Comparison of ENCODE assay signal across 15 mouse cellular contexts in genomic region chr11:86582543-86583260, GRCm38 (mm10). TPM values are rescaled to one million over a fixed set of nuclear protein-coding genes. Genes with fewer than 3 reads are reported as not detected.
DNase-seq lines count a peak whose midpoint lies in the region; ATAC-seq and TF ChIP-seq lines count a peak whose summit lies in the region.
"Had no signal": no experiment of that assay in that cellular context is flagged by ENCODE, and none has a peak within 500 bp of the region (broad histone marks: within the 10 kb centered on the region; RNA-seq: fewer than 3 reads in every experiment).

No protein-coding gene starts in this region.

- DNase-seq in heart, embryonic 10.5 days (ENCODE audit: low spot score): no peak
- DNase-seq in A20 (ENCODE audit: low read depth, low spot score): peak; percentile 81
- no peak for DNase-seq in ovary, postnatal 36 days (ENCODE audit: low spot score)
- DNase-seq in left cerebral cortex, postnatal 14 days (ENCODE audit: low spot score in 2 of 2): no peak
- no peak for DNase-seq in neural tube, embryonic 10.5 days (ENCODE audit: extremely low spot score, low spot score)
- DNase-seq: adrenal gland, postnatal 14 days; cerebellum, adult 2 months; embryo, embryonic 11 days; right cerebral cortex, postnatal 4 days had no signal

- no peaks in the 10 kb centered on the region for H3K9me3 ChIP-seq in heart, embryonic 13.5 days
- no peaks in the 10 kb centered on the region for H3K9me3 ChIP-seq in heart, embryonic 10.5 days
- H3K9me3 ChIP-seq in liver, embryonic 16.5 days (replicated peaks; ENCODE audit: control insufficient read depth, low read length): no peaks in the 10 kb centered on the region
- H3K9me3 ChIP-seq: hindbrain, embryonic 13.5 days; kidney, embryonic 15.5 days; limb, embryonic 12.5 days had no signal

- no peak for TF ChIP-seq POLR2A in bone marrow macrophage, adult 2 months (IDR thresholded peaks at IDR 0.05; ENCODE audit: borderline replicate concordance, low read depth, low read length)

- peak overlapping the region; percentile 73 for H3K4me2 ChIP-seq in heart, embryonic 13.5 days
- no peak overlapping the region for H3K4me2 ChIP-seq in liver, embryonic 16.5 days (ENCODE audit: low read depth, low read length)
- H3K4me2 ChIP-seq: hindbrain, embryonic 13.5 days; kidney, embryonic 15.5 days; limb, embryonic 12.5 days had no signal

- H3K27me3 ChIP-seq in heart, embryonic 13.5 days (replicated peaks): no peaks in the 10 kb centered on the region
- no peaks in the 10 kb centered on the region for H3K27me3 ChIP-seq in heart, embryonic 10.5 days (ENCODE audit: insufficient read depth, poor library complexity, severe bottlenecking)
- no peaks in the 10 kb centered on the region for H3K27me3 ChIP-seq in liver, embryonic 16.5 days (ENCODE audit: control insufficient read depth, insufficient read depth, low read depth, low read length)
- H3K27me3 ChIP-seq: hindbrain, embryonic 13.5 days; kidney, embryonic 15.5 days; limb, embryonic 12.5 days had no signal

- TF ChIP-seq CTCF in bone marrow macrophage, adult 2 months (IDR thresholded peaks at IDR 0.05; ENCODE audit: low read depth, low read length): no peak

- peaks cover 73% of the 10 kb centered on the region for H3K4me1 ChIP-seq in heart, embryonic 13.5 days
- H3K4me1 ChIP-seq in heart, embryonic 10.5 days: peaks cover 37% of the 10 kb centered on the region
- peaks cover 33% of the 10 kb centered on the region for H3K4me1 ChIP-seq in bone marrow macrophage, adult 2 months (ENCODE audit: control insufficient read depth, insufficient read depth, low read length)
- peaks cover 59% of the 10 kb centered on the region for H3K4me1 ChIP-seq in liver, embryonic 16.5 days (ENCODE audit: control insufficient read depth, low read depth, low read length)

- no peak overlapping the region for H3K9ac ChIP-seq in heart, embryonic 13.5 days
- H3K9ac ChIP-seq in liver, embryonic 16.5 days (ENCODE audit: low read depth, low read length): no peak overlapping the region
- H3K9ac ChIP-seq: hindbrain, embryonic 13.5 days; kidney, embryonic 15.5 days; limb, embryonic 12.5 days had no signal

- no peak for ATAC-seq in heart, embryonic 13.5 days (ENCODE audit: extremely low read depth, insufficient number of reproducible peaks, low FRiP score, low TSS enrichment)
- ATAC-seq in liver, embryonic 16.5 days (ENCODE audit: low read depth): no peak

- intact Hi-C loops in left cerebral cortex, postnatal 14 days (cut with DNase I): no loop called here

- peak overlapping the region; percentile 89 for H3K27ac ChIP-seq in heart, embryonic 13.5 days (replicated peaks)
- H3K27ac ChIP-seq in heart, embryonic 10.5 days: no peak overlapping the region
- H3K27ac ChIP-seq in bone marrow macrophage, adult 2 months (ENCODE audit: insufficient read depth, low read depth, low read length): peak overlapping the region; percentile 96
- peak overlapping the region; percentile 88; the same call in 1 of the 2 replicates for H3K27ac ChIP-seq in liver, embryonic 16.5 days (ENCODE audit: low read length)
- H3K27ac ChIP-seq: hindbrain, embryonic 13.5 days; kidney, embryonic 15.5 days; limb, embryonic 12.5 days had no signal

- peaks cover 8% of the 10 kb centered on the region; the same call in 1 of the 2 replicates for H3K36me3 ChIP-seq in heart, embryonic 13.5 days
- no peaks in the 10 kb centered on the region for H3K36me3 ChIP-seq in heart, embryonic 10.5 days
- no peaks in the 10 kb centered on the region; the same call in 1 of the 2 replicates for H3K36me3 ChIP-seq in liver, embryonic 16.5 days (ENCODE audit: control insufficient read depth, insufficient read depth)
- H3K36me3 ChIP-seq: limb, embryonic 12.5 days had no signal

- 0 out of 2 replicates have a peak overlapping the region, but pooled peaks have one; percentile 0 for H3K4me3 ChIP-seq in heart, embryonic 13.5 days
- no peak overlapping the region for H3K4me3 ChIP-seq in heart, embryonic 10.5 days
- H3K4me3 ChIP-seq in bone marrow macrophage, adult 2 months (ENCODE audit: insufficient read depth, low read length): peak overlapping the region; percentile 51
- no peak overlapping the region for H3K4me3 ChIP-seq in liver, embryonic 16.5 days (ENCODE audit: low read depth, low read length)
- H3K4me3 ChIP-seq: hindbrain, embryonic 13.5 days; kidney, embryonic 15.5 days; limb, embryonic 12.5 days had no signal

- 79% methylated on average over 7 of the region's 7 CpGs for WGBS in heart, embryonic 13.5 days
- 84% methylated on average over 7 of the region's 7 CpGs for WGBS in heart, embryonic 10.5 days
- 75% methylated on average over 7 of the region's 7 CpGs for WGBS in liver, embryonic 16.5 days (ENCODE audit: insufficient replicate concordance)

RNA-seq across cellular contexts. Expression of gene Tubd1, which starts 37.9 kb away (rescaled TPM):
- polyA plus RNA-seq in heart, embryonic 13.5 days (2015; fragmentation: Nextera tagmentation; extraction: Ambion mirVana): 11.5 and 11.9 TPM in 2 replicates
- polyA plus RNA-seq in heart, embryonic 10.5 days (2016; fragmentation: Nextera tagmentation; extraction: Ambion mirVana): 11.8 and 12.8 TPM in 2 replicates
- 6.2 and 6.9 TPM in 2 replicates for polyA plus RNA-seq in bone marrow macrophage, adult 2 months (2012; ENCODE audit: insufficient read depth, insufficient read length, missing spikeins)
- polyA plus RNA-seq in liver, embryonic 16.5 days (2015; fragmentation: Nextera tagmentation; extraction: Ambion mirVana): 8.8 TPM in 2 replicates
- total RNA-seq in left cerebral cortex, postnatal 14 days (2021): 1 to 10 TPM; 6.7 to 7.2 TPM

RNA-seq across cellular contexts. Expression of gene Rps6kb1, which starts 38.1 kb away (rescaled TPM):
- 39.6 and 41.2 TPM in 2 replicates for polyA plus RNA-seq in heart, embryonic 13.5 days (2015; fragmentation: Nextera tagmentation; extraction: Ambion mirVana)
- 54.3 and 60.4 TPM in 2 replicates for polyA plus RNA-seq in heart, embryonic 10.5 days (2016; fragmentation: Nextera tagmentation; extraction: Ambion mirVana)
- polyA plus RNA-seq in bone marrow macrophage, adult 2 months (2012; ENCODE audit: insufficient read depth, insufficient read length, missing spikeins): 30.9 and 33.0 TPM in 2 replicates
- 21.1 and 22.0 TPM in 2 replicates for polyA plus RNA-seq in liver, embryonic 16.5 days (2015; fragmentation: Nextera tagmentation; extraction: Ambion mirVana)
- total RNA-seq in left cerebral cortex, postnatal 14 days (2021): 10 to 100 TPM; 38.5 to 38.7 TPM

Comparison
In these comparisons a context has a peak if more than half of its experiments do, and no peak if none do; other contexts are left out.
1. H3K4me3 ChIP-seq: peak in heart, embryonic 13.5 days (single experiment) and bone marrow macrophage, adult 2 months (single experiment); none in heart, embryonic 10.5 days (single experiment) and liver, embryonic 16.5 days (single experiment).